Mouse (Mus musculus) thymus, postnatal 0 days (tissue): Measurements from ENCODE around the gene Mlxipl. TPM values are rescaled to one million over a fixed set of nuclear protein-coding genes. Genes with fewer than 3 reads are reported as not detected.
A peak's percentile ranks its signal among the peaks of the same experiment; 100 is the strongest.

ENCODE experiments used
- DNase-seq: peaks from one replicate; pipeline ENCODE4 v3.0.0-alpha.2; 2015; ENCODE audit warnings: low spot score
- polyA plus RNA-seq: library from polyadenylated mRNA; unstranded; fragments of >200 nt; fragmentation: Nextera tagmentation; extraction: Ambion mirVana; gene quantifications from 2 replicates; pipeline ENCODE4 v1.2.1, GENCODE M21; 2015

Mlxipl gene
- polyA plus RNA-seq, 1 experiment from 2014 or later: 0.38 TPM

DNA sequence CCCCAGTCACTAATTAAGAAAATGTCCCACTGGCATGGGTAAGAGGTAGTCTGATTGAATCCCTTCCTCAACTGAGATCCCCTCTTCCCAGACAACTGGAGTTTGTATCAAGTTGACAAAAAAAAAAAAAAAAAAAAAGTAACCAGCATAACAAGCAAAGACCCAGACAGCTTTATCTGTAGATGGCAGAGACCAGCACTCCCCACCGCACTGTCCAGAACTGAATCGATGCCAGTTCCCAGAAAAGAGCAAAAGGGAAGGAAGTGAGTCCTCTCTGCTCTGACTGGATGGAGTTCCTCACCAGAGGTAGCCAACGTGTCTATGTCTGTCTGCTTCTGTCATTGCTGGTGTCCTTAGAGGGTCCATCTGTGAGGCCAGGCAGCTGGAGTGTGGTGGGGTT, 55.8 kb downstream of the Mlxipl start:
- no peak for DNase-seq

DNA sequence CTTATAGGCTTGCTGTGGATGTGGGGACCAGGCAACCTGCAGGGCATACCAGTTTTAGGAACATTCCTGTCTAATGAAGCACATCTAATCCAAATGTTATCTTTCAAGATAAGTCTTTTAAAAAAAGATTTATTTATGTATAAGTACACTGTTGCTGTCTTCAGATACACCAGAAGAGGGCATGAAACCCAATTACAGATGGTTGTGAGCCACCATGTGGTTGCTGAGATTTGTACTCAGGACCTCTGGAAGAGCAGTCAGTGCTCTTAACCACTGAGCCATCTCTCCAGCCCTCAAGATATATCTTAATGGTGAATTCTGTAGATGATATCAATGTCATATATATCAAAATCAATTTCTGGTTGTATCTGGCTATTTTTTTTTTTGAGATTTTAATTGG, 56.3 kb downstream of the Mlxipl start:
- no peak for DNase-seq

DNA sequence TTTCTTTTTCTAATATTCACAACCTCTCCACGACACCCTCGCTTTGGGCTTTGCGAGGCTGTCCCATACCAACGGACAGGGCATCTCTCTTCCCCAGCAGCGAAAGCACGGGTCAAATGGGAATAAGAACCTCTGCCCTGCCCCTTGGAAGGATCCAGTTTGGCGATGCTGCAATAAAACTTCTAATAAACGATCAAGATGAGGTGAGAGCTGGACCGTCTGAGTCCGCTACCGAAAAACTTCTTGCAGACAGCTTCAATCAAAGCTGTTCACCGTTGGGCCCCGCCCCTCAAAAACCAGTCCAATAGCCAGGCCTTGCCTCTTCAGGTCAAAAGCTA, 59.0 kb downstream of the Mlxipl start:
- no peak for DNase-seq

DNA sequence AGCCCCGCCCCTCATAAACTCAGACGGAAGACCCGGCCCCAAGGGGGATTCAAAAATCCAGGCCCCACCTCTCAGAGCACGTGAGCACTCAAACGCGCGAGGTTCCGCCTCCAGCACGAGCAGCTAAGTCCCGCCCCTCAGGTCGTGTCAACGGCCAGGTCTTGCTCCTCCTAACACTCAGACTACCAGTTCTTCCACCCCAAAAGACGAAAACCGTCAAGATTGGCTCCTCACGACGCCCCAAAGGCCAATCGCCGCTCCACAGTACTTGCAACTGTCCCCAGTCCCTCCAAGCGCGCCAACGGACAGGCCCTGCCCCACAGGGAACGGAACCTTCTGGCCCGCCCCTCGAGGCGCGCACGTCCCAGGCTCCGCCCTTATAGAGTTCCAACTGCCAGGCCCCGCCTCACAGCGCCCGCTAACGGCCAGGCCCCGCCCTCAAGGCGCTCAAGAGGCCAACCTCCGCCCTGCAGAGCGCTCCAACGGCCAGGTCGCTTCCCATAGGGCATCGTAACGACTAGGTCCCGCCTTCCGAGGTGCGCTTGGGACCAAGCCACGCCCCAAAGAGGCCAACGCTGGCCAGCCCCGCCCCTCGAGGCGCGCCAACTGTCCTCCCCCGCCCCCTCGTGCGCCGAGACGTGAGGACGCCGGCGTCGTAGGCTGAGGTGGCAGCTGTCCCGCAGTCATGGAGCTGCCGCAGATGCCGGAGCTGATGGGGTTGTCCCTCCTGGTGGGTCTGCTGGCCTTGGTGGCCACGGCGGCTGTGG, 59.5 kb downstream of the Mlxipl start, which contains the start of gene Tbl2:
TSS of gene Tbl2 (plus strand) at position 605 of the 767 bp plus-strand sequence.
- peak; percentile 100 for DNase-seq

DNA sequence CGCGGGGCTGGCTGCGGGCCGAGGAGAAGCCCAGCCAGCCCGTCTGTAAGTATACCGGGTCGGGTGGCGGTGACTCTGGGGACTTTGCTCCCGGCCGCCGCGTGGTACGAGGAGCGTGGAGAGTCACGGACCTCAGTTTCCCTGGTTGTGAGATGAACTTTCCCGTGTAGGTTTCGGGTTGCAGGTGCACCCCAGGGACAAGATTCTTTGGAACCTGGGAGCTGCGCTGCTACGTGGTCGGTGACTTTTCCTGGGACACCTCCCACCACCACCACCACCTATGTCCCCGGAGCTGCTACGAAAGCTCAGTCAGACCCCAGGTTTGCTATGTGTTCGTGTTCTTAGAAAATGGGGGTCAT, 60.1 kb downstream of the Mlxipl start:
- DNase-seq: no peak

DNA sequence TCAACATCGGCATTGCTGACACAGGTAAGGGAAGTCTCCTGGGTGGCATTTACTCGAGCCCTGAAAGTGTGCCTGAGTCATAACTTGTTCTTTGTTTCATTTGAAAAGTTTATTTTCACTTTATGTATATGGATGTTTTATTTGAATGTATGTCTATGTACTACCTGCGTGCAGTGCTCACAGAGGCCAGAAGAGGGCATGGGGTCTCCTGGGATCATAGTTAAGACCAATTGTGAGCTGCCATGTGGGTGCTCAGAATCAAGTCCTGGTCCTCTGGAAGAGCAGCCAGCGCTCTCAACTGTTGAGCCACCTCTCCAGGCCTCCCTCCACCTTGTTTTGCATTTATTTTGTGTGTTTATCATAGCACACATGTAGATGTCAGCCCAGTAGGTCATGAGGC, 66.8 kb downstream of the Mlxipl start:
- DNase-seq: no peak

DNA sequence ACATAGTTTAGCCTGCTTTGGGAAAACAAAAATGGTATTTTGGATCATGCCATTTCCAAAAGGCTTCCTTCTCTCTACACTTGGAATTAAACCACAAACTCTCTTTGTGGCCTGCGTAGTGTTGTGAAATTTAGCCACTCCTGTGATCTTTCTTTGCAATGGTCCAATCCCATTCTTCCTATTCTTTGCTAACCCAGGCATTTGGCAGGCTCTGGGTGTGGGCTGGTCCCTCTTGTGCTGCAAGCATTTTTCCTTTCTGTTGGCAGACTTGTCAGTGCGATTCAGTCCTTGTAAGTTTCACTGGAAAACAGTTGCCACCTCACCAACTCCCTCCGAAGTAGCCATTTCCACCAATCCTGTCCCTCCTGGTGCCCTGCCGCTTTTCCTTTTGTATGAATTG, 71.5 kb downstream of the Mlxipl start:
- no peak for DNase-seq

DNA sequence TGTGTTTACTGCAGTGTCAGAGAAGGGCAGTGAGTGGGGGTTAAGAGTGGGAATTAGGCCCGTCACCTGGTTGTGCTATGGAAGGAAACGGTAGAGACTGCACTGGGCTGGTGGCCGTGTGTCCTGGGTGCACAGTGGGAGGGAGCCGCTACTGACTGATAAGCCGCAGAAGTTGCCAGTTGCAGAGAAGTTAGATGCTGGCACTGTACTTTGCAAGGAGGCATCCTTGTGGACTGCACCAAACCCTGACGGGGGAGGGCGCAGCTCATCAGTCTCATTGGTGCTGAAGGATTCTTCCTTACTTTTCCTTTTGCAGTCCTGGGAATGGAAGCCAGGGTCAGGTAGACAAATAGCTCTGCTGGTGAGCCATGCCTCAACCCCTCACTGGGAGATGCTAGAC, 72.0 kb downstream of the Mlxipl start:
- no peak for DNase-seq

DNA sequence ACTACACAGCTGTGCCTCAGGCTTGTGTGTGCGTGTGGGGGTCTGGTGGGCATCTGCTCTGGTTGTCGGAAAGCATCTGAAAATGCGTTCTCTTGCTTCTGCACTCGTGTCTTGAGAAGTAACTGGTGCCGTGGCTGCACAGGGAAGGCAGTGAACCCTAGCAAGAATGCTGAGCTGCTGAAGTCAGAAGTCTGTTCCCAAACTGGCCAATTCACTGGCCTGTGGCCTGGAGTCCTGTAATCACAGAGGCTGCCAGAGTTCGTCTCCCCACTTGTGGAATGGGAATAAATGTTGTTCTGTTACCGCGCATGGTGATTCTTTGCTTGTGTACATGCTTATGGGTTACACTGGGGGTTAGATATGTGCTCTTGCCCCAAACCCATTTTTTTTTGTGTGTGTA, 72.7 kb downstream of the Mlxipl start:
- DNase-seq: no peak

DNA sequence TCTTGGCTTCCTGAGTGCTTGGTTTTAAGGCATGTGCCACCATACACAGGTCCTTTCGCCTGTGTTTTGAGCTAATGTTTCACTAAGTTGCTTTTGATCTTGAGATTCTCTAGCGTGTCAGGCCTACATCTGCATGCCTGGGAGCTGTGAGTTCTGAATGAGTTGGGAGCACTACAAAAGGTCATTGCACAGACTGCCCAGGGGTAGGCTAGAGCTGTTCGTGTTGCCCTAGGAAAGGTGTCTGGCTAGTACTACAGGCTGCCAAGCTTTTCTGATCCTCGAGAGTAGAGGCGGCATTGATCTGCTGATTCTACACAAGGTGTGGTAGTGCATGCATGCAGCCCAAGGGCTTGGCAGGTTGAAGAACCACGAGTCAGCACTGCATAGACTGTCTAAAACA, 73.1 kb downstream of the Mlxipl start:
- DNase-seq: no peak

DNA sequence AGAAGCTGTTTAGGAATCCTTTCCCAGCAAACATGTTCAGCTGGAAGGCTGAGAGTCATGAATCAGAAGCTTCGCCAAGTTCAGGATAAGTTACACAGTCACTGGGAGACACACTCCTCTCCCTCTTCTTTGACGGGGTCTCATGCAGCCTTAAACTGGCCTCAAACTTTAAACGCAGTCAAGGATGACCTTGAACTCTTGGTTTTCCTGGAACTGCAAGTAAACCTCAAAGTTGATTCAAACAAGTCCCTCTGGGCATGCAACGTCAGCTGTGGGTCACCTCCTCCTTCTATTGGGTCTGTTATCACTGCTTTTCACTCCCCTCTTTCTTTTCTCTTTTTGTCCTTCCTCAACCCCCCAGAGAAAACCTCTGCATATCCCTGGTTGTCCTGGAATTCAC, 77.2 kb downstream of the Mlxipl start:
- no peak for DNase-seq

DNA sequence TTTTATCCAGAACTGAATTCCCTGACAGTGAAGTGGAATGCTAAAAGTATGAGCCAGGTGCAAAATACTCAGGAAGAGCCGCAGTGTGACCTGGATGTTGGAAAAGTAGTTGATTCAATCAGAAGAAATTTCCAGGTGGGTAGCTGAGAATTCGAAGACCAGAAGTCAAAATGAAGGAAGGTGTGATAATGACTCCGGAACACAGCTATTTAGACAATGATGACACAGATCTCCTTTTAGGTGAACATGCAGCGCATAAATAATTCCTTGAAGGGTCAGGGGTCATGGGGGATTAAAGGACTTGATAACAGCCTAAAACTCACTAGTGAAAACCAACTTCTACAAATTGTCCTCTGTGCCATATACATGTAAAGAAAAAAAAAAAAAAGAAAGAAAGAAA, 77.8 kb downstream of the Mlxipl start:
- no peak for DNase-seq

DNA sequence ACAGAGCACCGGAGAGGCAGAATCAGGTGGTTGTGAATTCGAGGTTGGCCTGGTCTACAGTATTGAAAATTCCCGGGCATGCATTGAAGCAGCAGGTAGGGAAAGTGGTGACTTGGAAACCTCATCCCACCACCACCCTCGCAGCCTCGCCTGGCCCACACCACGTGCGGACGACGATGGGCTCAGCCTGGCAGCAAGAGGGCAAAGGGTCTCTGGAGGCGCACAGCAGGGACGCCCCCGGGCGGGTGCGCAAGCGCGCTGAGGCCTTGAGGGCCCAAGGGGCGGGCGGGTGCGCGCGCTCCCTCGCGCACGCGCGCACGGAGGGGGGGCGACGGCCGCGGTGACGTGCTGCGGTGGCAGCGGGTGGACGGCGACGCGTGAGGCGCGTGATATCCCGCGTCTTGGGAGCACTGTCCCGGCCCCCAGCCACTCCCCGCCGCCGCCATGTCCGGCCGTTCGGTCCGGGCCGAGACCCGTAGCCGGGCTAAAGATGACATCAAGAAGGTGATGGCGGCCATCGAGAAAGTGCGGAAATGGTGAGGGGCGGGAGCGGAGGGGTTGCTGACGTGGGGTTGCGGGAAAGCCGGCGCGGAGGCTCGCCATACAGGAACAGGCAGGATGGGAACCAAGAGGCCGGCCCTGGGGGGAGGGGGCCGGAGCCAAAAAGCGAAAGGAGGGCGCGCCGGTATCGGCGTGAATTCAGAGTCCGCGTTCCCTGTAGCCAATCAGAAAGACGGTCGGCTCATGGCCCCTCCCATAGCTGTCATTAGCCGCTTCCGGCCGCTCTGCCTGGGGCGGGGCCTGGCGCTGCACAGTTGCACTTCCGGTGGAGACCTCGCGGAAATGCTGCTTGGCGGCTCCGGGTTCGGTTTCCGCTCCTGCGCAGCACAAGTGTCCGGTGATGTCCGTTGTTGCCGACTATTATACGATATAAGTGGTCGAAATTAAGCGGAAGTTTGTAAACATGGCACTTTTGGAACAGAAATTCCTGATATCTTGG, 78.7 kb downstream of the Mlxipl start, which contains the start of gene Bcl7b:
TSS of gene Bcl7b (plus strand) at position 221 of the 1,000 bp plus-strand sequence.
- DNase-seq: peak; percentile 97

DNA sequence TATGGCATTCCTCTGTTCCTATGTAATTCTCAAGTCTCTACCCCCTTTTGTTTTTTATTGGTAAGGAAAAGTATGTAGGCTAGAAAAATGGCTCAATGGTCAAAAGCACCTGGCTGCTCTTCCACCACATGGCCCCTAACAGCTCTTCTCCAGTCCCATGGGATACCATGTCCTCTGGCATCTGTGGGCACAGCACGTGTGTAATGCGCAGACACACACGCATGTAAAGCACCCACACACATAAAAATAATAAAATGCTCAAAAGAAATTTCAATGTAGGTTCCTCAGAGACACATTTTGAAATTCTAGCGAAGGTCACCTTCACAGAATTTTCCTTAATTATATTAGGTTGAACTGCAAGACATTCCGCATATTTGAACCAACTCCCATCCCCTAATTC, 79.8 kb downstream of the Mlxipl start:
- no peak for DNase-seq

DNA sequence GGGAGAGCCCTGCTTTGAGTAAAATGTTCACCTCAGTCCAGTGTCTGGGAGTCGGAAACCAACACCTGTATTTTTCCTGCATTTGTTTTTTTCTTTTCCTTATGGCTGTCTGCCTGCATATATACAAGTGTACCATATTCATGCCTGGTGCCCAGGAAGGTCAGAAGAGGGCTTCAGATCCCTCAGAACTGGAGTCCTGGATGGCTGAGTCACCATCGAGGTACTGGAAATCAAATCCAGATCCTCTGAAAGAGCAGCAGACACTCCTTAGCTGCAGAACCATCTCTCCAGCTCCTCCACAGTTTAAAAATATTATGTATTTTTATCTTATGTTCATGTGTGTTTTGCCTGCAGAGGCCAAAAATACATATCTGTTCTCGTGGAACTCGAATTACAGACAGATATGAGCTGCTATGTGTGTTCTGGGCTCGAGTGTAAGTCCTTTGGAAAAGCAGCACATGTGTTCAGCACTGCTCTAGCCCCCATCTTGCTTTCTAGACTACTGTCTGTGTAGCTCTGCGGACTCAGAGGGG, 82.1 kb downstream of the Mlxipl start:
- no peak for DNase-seq

DNA sequence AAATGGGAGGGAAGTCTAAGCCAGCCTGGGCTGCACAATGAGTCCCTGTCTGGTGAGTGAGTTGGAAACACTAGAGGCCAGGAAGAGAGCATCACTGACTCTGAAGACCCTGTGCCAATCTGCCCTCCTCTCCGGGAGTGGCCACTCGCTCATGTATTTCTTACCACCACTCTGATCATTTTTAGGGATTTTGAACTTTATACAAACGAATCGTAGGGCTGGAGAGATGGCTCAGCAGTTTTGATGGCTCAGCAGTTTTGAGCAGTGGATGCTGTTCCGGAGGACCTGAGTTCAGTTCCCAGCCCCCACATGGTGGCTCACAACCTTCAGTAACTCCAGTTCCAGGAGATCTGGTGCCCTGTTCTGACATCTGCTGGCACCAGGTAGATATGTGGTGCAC, 83.3 kb downstream of the Mlxipl start:
- no peak for DNase-seq

DNA sequence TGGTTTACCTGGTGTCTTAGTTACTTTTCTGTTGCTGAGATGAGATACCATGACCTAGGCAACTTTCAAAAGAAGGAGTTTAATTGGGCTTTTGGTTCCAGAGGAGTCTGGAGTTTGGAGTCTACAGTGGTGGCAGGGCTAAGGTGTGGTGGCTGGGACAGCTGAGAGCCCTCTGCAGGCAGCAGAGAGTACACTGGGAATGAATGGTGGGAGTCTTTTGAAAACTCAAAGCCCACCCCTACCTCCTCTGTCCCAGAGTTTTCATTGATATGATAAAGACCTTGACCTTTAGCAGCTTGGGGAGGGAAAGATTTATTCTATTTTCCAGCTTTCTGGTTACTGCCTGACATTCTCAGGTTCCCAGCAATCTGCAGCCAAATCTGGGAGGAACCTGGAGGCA, 85.4 kb downstream of the Mlxipl start:
- no peak for DNase-seq

DNA sequence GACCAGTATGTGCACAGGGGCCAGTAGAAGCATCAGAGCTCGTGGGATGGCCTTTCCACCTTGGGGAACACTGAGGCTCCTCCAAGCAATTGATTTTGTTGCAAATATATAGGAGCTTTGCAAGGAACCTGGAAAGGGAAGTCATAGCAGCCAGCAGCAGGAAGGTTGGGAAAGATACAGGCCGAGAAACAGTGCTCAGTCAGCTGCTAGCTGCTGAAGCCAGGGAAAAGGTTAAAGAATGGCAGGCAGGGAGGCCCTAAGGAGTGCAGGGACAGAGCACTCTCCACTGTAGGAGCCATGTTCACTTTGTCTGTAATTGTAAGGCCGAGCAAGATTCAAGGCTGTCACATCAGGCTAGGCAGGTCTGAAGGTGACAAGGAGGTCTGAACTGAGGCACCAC, 88.8 kb downstream of the Mlxipl start:
- DNase-seq: no peak

DNA sequence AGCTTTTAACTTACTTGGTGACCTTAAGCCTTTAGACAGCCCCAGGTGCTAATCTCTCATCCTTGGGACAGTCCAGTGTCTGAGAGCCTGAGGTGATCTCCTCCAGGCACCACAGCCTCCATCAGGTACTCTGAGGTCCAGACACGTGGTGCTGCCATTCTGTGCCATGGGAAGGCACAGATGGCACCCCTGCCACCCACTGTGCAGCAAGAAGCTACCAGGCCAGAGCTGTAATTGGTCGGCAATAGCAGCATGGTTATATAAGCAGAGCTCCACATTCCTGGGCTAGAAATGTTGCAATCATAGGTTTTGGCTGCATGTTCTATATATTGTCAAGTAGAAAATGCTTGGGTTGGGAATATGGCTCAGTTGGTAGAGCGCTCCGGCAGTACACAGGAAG, 89.3 kb downstream of the Mlxipl start:
- no peak for DNase-seq

DNA sequence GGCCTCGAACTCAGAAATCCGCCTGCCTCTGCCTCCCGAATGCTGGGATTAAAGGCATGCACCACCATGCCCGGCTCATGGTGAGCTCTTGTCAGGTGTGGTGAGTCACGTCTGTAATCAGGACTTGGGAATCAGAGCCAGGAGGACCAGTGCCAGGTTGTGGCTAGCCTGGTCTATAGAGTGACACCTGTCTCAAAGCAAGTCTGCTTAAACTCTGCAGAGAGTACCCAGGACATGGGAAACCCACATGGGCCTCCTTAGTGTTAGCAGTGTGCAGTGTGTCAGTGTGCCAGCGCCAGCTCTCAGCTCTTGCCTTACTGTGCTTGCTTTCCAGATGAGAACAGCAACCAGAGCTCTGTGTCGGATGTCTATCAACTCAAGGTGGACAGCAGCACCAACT, 89.9 kb downstream of the Mlxipl start:
- DNase-seq: no peak

DNA sequence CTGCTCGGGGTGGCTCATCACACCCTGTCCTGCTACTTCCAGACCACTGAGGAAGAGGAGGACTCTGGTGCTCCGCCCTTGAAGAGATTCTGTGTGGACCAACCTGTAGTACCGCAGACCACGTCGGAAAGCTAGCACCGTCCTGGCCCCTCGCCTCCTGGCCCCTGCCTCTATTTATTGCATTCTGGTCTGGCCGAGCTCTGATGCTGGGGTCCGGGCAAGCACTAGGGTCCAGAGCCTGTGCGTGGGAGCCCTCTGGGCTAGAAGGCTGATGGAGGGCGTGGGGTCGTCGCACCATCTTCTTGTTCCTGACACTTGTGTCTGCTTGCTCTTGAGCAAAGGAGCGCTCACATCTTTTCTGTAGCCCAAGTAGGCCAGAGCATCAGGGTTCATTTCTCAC, 91.1 kb downstream of the Mlxipl start:
- DNase-seq: no peak

DNA sequence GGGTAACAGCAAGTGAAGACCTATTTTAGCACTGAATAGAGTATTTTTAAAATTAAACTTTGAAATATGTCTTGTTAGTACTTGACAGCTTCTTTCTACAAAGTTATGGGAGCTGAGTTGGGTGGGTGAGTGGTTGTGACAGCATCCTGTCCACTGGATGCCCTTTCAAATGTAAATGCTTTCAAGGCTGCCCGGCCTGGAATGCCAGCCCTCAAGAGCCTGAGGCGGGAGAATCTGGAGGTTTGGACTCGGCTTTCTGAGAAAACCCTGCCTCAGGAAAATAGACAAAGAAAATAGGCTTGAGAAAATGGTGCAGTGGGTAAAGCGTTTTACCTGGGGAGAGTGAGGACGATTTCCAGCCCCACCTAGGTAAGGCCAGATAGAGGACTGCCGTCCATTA, 92.1 kb downstream of the Mlxipl start:
- DNase-seq: no peak
